Mouse (Mus musculus) stomach, embryonic 15.5 days (tissue): ENCODE results near the gene Chst11. TPM values are rescaled to one million over a fixed set of nuclear protein-coding genes. Genes with fewer than 3 reads are reported as not detected.

ENCODE experiments used
- ATAC-seq: fragments of 200-750 bp; cut with Nextera tagmentation; 2 replicates; pipeline ENCODE4 v1.8.0; 2017; ENCODE audit warnings: low read depth, moderate number of reproducible peaks, moderate TSS enrichment; ENCODE audit not compliant: insufficient read depth, low FRiP score
- H3K27ac ChIP-seq: fragments of 300-500 bp; sonication (generic); 2 replicates; pipeline ENCODE4 v1.5.1; 2015; ENCODE audit warnings: mild to moderate bottlenecking, inconsistent platforms
- H3K27me3 ChIP-seq: fragments of 300-500 bp; sonication (generic); replicated peaks from 2 replicates; pipeline ENCODE4 v1.6.1; 2015; ENCODE audit warnings: inconsistent platforms
- H3K36me3 ChIP-seq: fragments of 300-500 bp; sonication (generic); 2 replicates; pipeline ENCODE4 v1.6.1; 2015; ENCODE audit warnings: inconsistent platforms
- H3K4me1 ChIP-seq: fragments of 300-500 bp; sonication (generic); 2 replicates; pipeline ENCODE4 v1.6.1; 2015; ENCODE audit warnings: inconsistent platforms
- H3K4me2 ChIP-seq: fragments of 300-500 bp; sonication (generic); 2 replicates; pipeline ENCODE4 v1.6.1; 2015; ENCODE audit warnings: mild to moderate bottlenecking, inconsistent platforms
- H3K4me3 ChIP-seq: fragments of 300-500 bp; sonication (generic); replicated peaks from 2 replicates; pipeline ENCODE4 v1.5.1; 2015; ENCODE audit warnings: inconsistent platforms
- H3K9ac ChIP-seq: fragments of 300-500 bp; sonication (generic); 2 replicates; pipeline ENCODE4 v1.6.1; 2015; ENCODE audit warnings: inconsistent platforms
- H3K9me3 ChIP-seq: fragments of 300-500 bp; sonication (generic); 2 replicates; pipeline ENCODE4 v1.6.1; 2016; ENCODE audit warnings: inconsistent platforms
- WGBS: fragments of 180-500 bp; shearing (Covaris S2); methylation state at CpG from one replicate; pipeline ENCODE4 v1.1.7; 2015; 5-methylcytosine and 5-hydroxymethylcytosine counted together
- polyA plus RNA-seq: library from polyadenylated mRNA; unstranded; fragments of >200 nt; fragmentation: Nextera tagmentation; extraction: Ambion mirVana; gene quantifications from 2 replicates; pipeline ENCODE4 v1.2.1, GENCODE M21; 2015

Gene Chst11
- polyA plus RNA-seq, 1 experiment from 2014 or later: 1.4 TPM

- H3K4me3 ChIP-seq: no peak overlapping the region
- H3K4me2 ChIP-seq: no peak overlapping the region
- peaks cover 22% of the 10 kb centered on the region for H3K4me1 ChIP-seq
- no peak overlapping the region for H3K9ac ChIP-seq
- H3K27ac ChIP-seq: no peak overlapping the region
- H3K27me3 ChIP-seq: no peaks in the 10 kb centered on the region
- no peaks in the 10 kb centered on the region for H3K36me3 ChIP-seq
- 84% methylated on average over 1 of the region's 1 CpGs for WGBS
- ATAC-seq: no peak
- no peaks in the 10 kb centered on the region for H3K9me3 ChIP-seq
Observed at GRCm38 (mm10) chr10:83152723-83153122, 167.4 kb downstream of the Chst11 start.

GRCm38 (mm10) chr10:83153374-83153773 lies 168.1 kb downstream of the Chst11 start:
- Histone ChIP-seq H3K36me3 (no peaks in the 10 kb centered on the region), H3K9ac (no peak overlapping the region), H3K4me3 (no peak overlapping the region), H3K27ac (no peak overlapping the region), H3K9me3 (no peaks in the 10 kb centered on the region), H3K27me3 (no peaks in the 10 kb centered on the region), H3K4me2 (no peak overlapping the region), H3K4me1 (peaks cover 22% of the 10 kb centered on the region)
- 81% methylated on average over 5 of the region's 5 CpGs for WGBS
- no peak for ATAC-seq

GRCm38 (mm10) chr10:83153887-83154286 lies 168.6 kb downstream of the Chst11 start:
- Histone ChIP-seq H3K4me2 (no peak overlapping the region), H3K27ac (no peak overlapping the region), H3K9ac (no peak overlapping the region), H3K9me3 (no peaks in the 10 kb centered on the region), H3K4me1 (peaks cover 22% of the 10 kb centered on the region), H3K36me3 (no peaks in the 10 kb centered on the region), H3K4me3 (no peak overlapping the region), H3K27me3 (no peaks in the 10 kb centered on the region)
- no peak for ATAC-seq
- WGBS: 70% methylated on average over 9 of the region's 9 CpGs

GRCm38 (mm10) chr10:83157289-83157688 lies 172.0 kb downstream of the Chst11 start:
- Histone ChIP-seq H3K36me3 (no peaks in the 10 kb centered on the region), H3K27me3 (no peaks in the 10 kb centered on the region), H3K9me3 (no peaks in the 10 kb centered on the region), H3K27ac (no peak overlapping the region), H3K4me2 (no peak overlapping the region), H3K4me3 (no peak overlapping the region), H3K4me1 (peaks cover 20% of the 10 kb centered on the region), H3K9ac (no peak overlapping the region)
- ATAC-seq: no peak
- WGBS: 79% methylated on average over 5 of the region's 5 CpGs

GRCm38 (mm10) chr10:83158322-83158721 lies 173.0 kb downstream of the Chst11 start:
- no peak overlapping the region for H3K4me2 ChIP-seq
- no peak overlapping the region for H3K4me3 ChIP-seq
- no peaks in the 10 kb centered on the region for H3K9me3 ChIP-seq
- H3K9ac ChIP-seq: no peak overlapping the region
- peaks cover 14% of the 10 kb centered on the region for H3K4me1 ChIP-seq
- no peak overlapping the region for H3K27ac ChIP-seq
- WGBS: 74% methylated on average over 8 of the region's 8 CpGs
- no peaks in the 10 kb centered on the region for H3K27me3 ChIP-seq
- no peaks in the 10 kb centered on the region for H3K36me3 ChIP-seq
- ATAC-seq: no peak

- H3K9ac ChIP-seq: no peak overlapping the region
- 87% methylated on average over 8 of the region's 8 CpGs for WGBS
- no peaks in the 10 kb centered on the region for H3K36me3 ChIP-seq
Observed at GRCm38 (mm10) chr10:83159229-83159628, 173.9 kb downstream of the Chst11 start.

GRCm38 (mm10) chr10:83161656-83162365 lies 176.5 kb downstream of the Chst11 start:
- Histone ChIP-seq H3K36me3 (no peaks in the 10 kb centered on the region), H3K9me3 (no peaks in the 10 kb centered on the region), H3K4me3 (no peak overlapping the region), H3K27ac (peak overlapping the region; percentile 54; the same call in 1 of the 2 replicates), H3K27me3 (no peaks in the 10 kb centered on the region), H3K9ac (no peak overlapping the region), H3K4me2 (no peak overlapping the region; the same call in 1 of the 2 replicates), H3K4me1 (peaks cover 14% of the 10 kb centered on the region)
- 45% methylated on average over 10 of the region's 10 CpGs for WGBS
- ATAC-seq: peak; percentile 67

More at GRCm38 (mm10) chr10:83159229-83159628, 173.9 kb downstream of the Chst11 start:
- H3K4me2 ChIP-seq: no peak overlapping the region
- H3K27ac ChIP-seq: no peak overlapping the region
- H3K4me1 ChIP-seq: peaks cover 14% of the 10 kb centered on the region
- ATAC-seq: no peak
- H3K27me3 ChIP-seq: no peaks in the 10 kb centered on the region
- H3K4me3 ChIP-seq: no peak overlapping the region
- no peaks in the 10 kb centered on the region for H3K9me3 ChIP-seq

GRCm38 (mm10) chr10:83163946-83164345 lies 178.6 kb downstream of the Chst11 start:
- Histone ChIP-seq H3K9me3 (no peaks in the 10 kb centered on the region), H3K36me3 (no peaks in the 10 kb centered on the region), H3K27ac (no peak overlapping the region), H3K4me2 (no peak overlapping the region), H3K27me3 (no peaks in the 10 kb centered on the region), H3K4me3 (no peak overlapping the region), H3K9ac (no peak overlapping the region), H3K4me1 (peaks cover 18% of the 10 kb centered on the region)
- WGBS: 47% methylated on average over 6 of the region's 6 CpGs
- ATAC-seq: no peak

GRCm38 (mm10) chr10:83164901-83165435 lies 179.7 kb downstream of the Chst11 start:
- H3K27ac ChIP-seq: no peak overlapping the region
- H3K9ac ChIP-seq: no peak overlapping the region
- H3K4me1 ChIP-seq: peaks cover 18% of the 10 kb centered on the region
- no peak overlapping the region for H3K4me3 ChIP-seq
- no peaks in the 10 kb centered on the region for H3K9me3 ChIP-seq
- H3K27me3 ChIP-seq: no peaks in the 10 kb centered on the region
- ATAC-seq: no peak
- no peak overlapping the region for H3K4me2 ChIP-seq
- H3K36me3 ChIP-seq: no peaks in the 10 kb centered on the region
- 68% methylated on average over 8 of the region's 9 CpGs for whole genome bisulfite sequencing

- Histone ChIP-seq H3K27ac (no peak overlapping the region), H3K4me3 (no peak overlapping the region), H3K4me1 (peaks cover 15% of the 10 kb centered on the region), H3K9ac (no peak overlapping the region), H3K4me2 (no peak overlapping the region), H3K27me3 (no peaks in the 10 kb centered on the region), H3K9me3 (no peaks in the 10 kb centered on the region), H3K36me3 (no peaks in the 10 kb centered on the region)
- WGBS: 73% methylated on average over 11 of the region's 11 CpGs
- no peak for ATAC-seq
Observed at GRCm38 (mm10) chr10:83165521-83166243, 180.4 kb downstream of the Chst11 start.

GRCm38 (mm10) chr10:83166272-83166671 lies 181.0 kb downstream of the Chst11 start:
- no peak overlapping the region for H3K4me2 ChIP-seq
- H3K27ac ChIP-seq: no peak overlapping the region
- ATAC-seq: no peak
- no peak overlapping the region for H3K4me3 ChIP-seq
- H3K9me3 ChIP-seq: no peaks in the 10 kb centered on the region
- no peaks in the 10 kb centered on the region for H3K36me3 ChIP-seq
- no peak overlapping the region for H3K9ac ChIP-seq
- H3K4me1 ChIP-seq: peaks cover 15% of the 10 kb centered on the region
- no peaks in the 10 kb centered on the region for H3K27me3 ChIP-seq
- 72% methylated on average over 9 of the region's 9 CpGs for WGBS

GRCm38 (mm10) chr10:83167492-83167891 lies 182.2 kb downstream of the Chst11 start:
- Histone ChIP-seq H3K4me1 (peaks cover 7% of the 10 kb centered on the region; the same call in 1 of the 2 replicates), H3K9ac (no peak overlapping the region), H3K27me3 (no peaks in the 10 kb centered on the region), H3K4me2 (no peak overlapping the region), H3K9me3 (no peaks in the 10 kb centered on the region), H3K4me3 (no peak overlapping the region), H3K36me3 (no peaks in the 10 kb centered on the region), H3K27ac (no peak overlapping the region)
- 92% methylated on average over 6 of the region's 6 CpGs for WGBS
- no peak for ATAC-seq
